Mouse (Mus musculus) adipocyte (in vitro differentiated cells): ENCODE data around the gene Dapp1.
"Not testable (repeated sequence)": the region's sequence is repeated elsewhere in the genome, so short reads cannot be mapped to it uniquely, and the experiment has no call there.

ENCODE experiments used
- DNase-seq: peaks from one replicate; pipeline ENCODE4 v3.0.0-alpha.2; 2016; ENCODE audit warnings: low spot score

The Dapp1 gene

GRCm38 (mm10) chr3:137952914-137953880, 28.1 kb downstream of the Dapp1 start:
- no peak for DNase-seq

DNA sequence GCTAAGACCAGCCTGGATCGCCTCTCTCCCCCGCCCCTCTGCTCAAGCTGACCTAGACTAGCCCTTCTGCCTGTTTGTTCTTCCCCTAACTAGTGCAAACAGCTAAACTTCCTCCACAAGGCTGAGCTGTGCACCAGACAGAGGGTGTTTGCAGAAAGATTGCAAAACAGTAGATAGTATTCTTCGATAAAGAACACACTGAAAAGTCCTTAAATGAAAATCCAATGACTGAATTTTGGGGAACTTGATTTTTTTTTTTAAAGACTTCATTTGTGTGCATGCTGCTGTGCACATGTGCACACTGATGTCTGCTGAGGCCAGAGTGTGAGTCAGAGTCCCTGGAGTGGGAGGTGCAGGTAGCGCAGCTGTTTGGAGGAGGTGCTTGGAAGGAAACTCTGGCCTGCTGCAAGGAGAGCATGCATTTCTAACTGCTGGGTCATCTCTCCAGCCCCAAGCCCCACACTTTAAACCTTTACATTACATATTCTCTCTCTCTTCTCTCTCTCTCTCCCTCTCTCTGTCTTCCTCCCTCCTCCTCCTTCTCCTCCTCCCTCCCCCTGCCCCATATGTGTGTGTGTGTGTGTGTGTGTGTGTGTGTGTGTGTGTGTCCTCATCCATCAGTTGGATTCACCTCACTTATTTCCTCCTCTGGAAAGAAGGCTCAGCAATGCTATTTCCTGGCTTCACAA, 29.0 kb downstream of the Dapp1 start:
- peak; percentile 52 for DNase-seq

- no peak for DNase-seq
Measured at GRCm38 (mm10) chr3:137951819-137952218, 29.5 kb downstream of the Dapp1 start.

DNA sequence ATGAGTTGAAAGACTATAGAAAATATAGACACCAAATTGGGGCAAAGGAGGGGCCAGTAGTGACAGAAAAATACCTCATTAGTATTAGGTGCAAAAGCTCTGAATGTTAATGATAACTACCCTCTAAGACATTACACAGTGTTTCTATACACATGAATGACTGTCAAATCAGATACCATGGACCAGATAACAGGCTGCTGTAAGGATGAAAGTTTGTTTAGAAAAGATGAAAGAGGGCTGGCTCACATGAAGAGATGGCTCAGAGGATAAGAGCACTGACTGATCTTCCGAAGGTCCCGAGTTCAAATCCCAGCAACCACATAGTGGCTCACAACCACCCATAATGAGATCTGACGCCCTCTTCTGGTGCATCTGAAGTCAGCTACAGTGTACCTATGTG, 30.0 kb downstream of the Dapp1 start:
- not testable (repeated sequence) for DNase-seq

DNA sequence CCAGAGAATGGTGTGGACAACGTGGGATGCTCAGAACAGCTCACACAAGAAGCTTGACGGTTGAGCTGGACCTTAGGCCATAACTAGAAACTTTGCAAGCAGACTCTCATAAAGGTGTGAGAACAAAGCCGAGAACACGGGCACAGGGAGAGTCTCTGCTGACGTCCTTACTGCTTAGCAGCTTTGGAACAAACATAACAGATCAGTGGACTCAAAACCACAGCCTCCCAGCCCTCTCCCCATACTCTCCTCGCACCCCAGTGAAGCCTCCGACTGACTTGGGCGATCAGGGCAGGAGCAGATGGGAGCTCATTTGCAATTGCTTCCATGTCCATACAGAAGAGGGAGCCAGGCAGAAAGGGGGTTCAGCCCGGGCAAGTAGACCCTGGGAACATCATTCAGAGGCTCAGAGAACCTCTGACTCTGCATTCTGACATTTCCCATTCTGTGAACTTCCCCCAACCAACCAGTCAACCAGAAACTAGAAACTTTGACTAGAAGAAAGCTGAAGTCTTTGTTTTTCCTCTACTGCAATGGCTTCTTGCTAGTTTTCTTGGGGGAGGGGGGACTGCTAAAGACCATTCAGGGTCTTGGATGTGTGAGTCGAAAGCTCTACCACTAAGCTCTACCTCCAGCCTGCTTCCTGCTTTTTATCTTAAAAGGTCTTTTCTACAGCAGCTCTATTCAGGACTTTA, 31.0 kb downstream of the Dapp1 start:
- no peak for DNase-seq

DNA sequence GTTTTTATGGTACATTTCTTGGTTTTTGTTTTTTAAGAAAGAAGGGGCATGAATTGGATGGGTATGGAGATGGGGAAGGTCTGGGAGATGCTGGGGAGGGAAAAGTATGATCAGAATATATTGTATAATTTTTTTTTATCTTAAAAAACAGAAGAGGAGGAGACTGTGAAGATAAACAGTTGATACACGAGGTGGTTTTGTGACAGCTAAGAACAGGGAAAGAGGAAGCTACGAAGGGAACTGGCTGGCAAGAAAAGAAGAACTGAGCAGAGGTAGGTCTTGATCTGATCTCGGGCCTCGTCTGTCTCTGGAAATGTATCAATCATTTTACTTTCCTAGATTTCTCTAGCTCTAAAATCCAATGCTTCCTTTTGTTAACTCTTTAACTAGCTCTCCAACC, 33.8 kb downstream of the Dapp1 start:
- DNase-seq: no peak

DNA sequence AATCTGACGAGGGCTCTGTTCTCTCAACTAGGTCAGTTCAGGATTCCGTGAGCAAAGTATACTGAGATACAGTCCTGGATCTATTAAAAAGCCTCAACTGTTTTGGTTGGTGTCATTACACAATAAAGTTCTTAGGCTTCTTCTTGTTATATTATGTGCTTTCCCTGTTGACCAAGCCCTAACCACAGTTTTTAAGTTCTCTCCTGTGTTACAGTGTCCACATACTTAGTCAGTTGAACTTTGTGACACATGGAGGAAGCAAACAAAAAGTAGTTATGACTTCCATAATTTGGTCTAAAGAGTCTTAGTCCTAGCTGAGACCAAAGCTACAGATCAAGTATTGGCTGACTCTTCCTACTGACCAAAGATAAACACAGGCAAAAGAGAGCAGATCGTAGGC, 34.5 kb downstream of the Dapp1 start:
- peak; percentile 31 for DNase-seq

- DNase-seq: no peak
Measured at GRCm38 (mm10) chr3:137943737-137944154, 37.6 kb downstream of the Dapp1 start.

DNA sequence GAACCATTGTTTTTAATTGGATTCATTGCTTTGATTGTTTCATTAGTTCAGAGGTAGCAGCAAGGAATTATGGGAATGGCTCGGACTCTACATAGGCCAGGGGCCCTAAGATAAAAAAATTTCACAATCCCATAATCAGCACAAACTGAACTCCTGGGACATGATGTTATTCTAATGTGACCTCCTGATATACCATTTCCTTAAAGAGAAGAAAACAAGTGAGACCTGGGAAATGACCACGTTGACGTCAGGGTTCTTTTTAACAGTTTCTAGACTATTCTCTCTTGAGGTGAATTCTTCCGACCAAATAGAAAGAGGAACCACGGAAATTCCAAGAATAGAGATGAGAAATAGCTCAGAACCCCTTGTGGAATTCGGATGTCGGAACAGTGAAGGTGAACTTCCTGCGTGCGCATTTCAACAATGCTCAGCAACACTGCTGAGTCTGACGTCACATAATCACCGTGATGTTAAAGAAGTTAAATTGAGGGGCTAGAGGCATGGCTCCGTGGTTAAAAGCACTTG, 39.2 kb downstream of the Dapp1 start:
- DNase-seq: no peak

GRCm38 (mm10) chr3:137941555-137941954, 39.8 kb downstream of the Dapp1 start:
- DNase-seq: no peak

DNA sequence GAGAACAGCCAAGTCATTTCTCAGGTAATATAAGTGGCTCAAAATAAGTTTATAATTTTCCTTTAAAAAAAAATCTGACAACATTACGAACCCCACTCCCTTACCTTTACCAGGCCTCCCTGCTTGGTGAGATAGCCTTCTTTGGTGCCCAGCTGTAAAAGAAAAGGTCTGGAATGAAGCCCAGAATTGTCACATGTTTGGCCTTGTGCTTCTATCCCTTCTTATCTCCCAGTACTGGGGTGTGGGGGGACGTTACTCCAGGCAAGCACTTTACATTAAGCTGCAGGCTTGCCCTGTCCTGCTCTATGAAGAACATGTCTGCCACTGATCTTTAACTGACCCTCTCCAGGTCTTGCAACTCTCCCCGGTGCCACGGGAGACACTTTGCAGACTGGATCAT, 40.6 kb downstream of the Dapp1 start:
- peak; percentile 38 for DNase-seq

GRCm38 (mm10) chr3:137938608-137939007, 42.7 kb downstream of the Dapp1 start:
- peak; percentile 52 for DNase-seq

GRCm38 (mm10) chr3:137936541-137936940, 44.8 kb downstream of the Dapp1 start:
- DNase-seq: no peak

- no peak for DNase-seq
Measured at GRCm38 (mm10) chr3:137935570-137936525, 45.5 kb downstream of the Dapp1 start.

DNA sequence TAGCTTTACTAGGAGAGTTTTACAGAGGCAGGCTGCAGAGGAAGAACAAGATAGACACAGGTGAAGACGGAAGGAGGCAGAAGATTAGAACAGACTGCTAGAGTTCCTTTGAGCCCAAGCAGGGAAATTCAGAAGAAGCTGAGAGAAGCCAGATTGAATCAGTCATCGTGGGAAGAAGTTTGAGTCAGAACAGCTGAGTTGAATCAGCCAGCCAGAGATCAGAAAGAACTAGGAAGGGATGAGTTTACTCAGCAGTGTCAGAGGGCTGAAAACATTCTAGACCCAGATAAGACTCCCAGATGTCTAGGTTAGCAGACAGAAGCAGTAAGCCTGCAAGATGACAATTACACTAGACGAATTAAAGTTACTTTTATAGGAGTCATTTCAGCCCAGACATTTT, 47.4 kb downstream of the Dapp1 start:
- no peak for DNase-seq

DNA sequence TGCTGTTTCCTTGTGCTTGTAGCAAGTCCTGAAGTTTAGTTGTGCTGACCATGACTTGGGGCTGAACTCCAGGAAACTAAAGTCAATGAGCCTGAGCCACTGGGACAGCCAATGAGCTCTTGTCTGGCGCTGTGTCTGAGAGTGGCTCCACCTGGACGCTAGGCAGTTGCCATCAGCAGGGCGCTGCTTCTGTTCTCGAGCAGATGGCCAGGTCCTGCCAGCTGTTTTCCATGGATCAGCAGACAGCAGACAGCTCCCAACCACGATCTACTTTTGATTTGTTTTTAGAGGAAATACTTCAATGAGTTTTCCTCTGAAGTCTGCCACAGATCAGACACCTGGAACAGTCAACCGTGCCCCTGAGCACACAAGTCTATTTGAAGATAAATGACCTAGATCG, 48.6 kb downstream of the Dapp1 start:
- no peak for DNase-seq

DNA sequence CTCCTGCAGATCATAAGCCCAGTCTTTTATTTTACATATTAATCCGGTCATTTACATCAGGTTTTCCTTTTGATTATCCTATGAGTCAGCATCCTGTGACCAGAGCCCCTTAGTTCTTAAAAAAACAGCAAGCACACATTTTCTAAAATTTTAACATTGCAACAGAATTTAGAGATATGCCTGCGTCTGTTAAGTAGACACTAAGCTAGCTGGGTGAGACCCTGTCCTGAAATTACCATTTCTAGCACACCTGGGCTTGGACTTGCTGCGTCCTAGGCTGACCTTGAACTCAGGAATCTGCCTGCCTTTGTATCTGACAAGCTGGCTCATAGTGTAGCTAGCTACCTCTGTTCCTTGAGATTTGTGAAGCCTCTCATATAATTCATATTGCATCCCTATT, 51.4 kb downstream of the Dapp1 start:
- DNase-seq: no peak

DNA sequence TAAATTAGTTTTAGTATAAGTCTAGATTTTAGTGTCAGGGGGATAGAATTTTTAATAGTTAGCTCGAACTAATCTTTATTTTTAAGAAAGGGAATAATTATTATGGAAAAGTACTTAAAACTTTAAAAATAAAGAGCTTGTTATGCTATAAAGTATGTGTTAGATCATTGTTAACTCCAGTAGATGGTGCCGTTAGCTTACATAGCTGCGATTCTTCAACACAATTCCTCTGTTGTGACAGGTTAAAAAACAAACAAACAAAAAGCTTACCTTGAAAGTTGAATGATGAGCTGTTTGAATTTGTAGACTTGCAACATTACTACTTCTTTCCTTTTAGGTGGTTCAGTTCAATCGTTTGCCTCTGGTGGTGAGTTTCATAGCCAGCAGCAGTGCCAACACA, 54.3 kb downstream of the Dapp1 start:
- no peak for DNase-seq

DNA sequence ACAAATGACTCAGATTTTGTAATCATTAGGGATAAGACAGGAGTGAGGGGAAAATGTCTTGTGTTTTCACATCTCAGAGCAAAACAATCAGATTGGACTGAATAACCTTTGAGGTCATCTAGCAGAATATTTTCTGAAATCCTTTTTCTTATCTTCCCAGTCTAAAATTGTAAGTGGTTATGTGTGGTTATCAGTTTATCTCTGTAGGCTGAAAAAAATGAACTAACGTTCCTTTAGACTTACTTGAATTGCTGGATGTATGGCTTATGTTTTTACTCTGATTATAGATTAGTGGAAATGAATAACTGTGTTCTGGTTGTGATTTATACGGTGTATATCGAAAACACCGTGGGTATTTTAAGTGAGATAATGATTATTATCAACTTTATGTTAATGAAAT, 60.8 kb downstream of the Dapp1 start:
- no peak for DNase-seq

DNA sequence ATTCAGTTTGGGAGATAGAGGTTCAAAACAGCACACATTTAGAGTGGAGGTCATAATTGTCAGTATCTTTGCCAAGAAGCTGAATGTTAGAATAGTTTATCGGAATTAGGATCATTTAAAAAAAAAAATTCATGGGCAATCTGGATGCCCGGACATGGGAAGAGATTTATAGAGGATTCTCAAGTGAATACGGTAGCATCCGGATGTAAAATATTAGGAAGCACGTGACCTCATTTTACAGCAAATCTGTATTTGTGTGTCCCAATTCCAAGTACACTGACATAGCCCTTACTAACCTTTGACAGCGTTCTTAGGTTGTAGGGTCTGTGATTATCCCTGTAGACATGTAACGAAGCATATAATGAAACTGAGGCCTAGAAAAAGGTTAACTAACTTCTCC, 61.9 kb downstream of the Dapp1 start:
- DNase-seq: no peak

DNA sequence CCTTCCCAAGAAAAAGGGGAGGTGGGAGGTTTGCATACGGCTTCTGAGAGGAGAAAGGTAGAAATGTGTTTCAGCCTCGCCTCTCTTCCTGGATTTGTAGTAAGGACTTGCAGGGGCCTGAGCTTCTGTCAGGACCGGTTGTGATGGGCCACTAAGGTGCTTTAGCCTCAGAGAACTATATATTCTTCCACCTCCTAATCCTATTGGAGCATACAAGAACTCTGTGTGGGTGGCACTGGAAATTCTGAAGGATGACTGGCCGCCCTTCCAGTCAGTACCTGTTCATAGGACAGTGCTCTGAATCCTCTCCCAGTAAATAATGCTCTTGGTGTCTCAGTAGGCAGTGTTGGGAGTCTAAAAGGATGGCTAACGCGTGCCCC, 62.4 kb downstream of the Dapp1 start:
- DNase-seq: peak; percentile 43
